Mouse (Mus musculus) heart, embryonic 12.5 days (tissue): ENCODE data around the gene Ceacam18. TPM values are rescaled to one million over a fixed set of nuclear protein-coding genes. Genes with fewer than 3 reads are reported as not detected.

Experiments
- ATAC-seq: fragments of 200-750 bp; cut with Nextera tagmentation; 2 replicates; pipeline ENCODE4 v1.8.0; 2017; ENCODE audit warnings: moderate TSS enrichment, moderate library complexity; ENCODE audit not compliant: insufficient number of reproducible peaks, low FRiP score
- H3K27ac ChIP-seq: fragments of 300-500 bp; sonication (generic); 2 replicates; pipeline ENCODE4 v1.5.1; 2016; ENCODE audit warnings: mild to moderate bottlenecking, moderate library complexity; ENCODE audit not compliant: poor library complexity, severe bottlenecking
- H3K27me3 ChIP-seq: fragments of 300-500 bp; sonication (generic); replicated peaks from 2 replicates; pipeline ENCODE4 v1.6.1; 2016; ENCODE audit warnings: mild to moderate bottlenecking, moderate library complexity
- H3K36me3 ChIP-seq: fragments of 300-500 bp; sonication (generic); 2 replicates; pipeline ENCODE4 v1.6.1; 2016; ENCODE audit warnings: mild to moderate bottlenecking, moderate library complexity
- H3K4me1 ChIP-seq: fragments of 300-500 bp; sonication (generic); replicated peaks from 2 replicates; pipeline ENCODE4 v1.6.1; 2016; ENCODE audit warnings: mild to moderate bottlenecking
- H3K4me2 ChIP-seq: fragments of 300-500 bp; sonication (generic); 2 replicates; pipeline ENCODE4 v1.6.1; 2016; ENCODE audit warnings: mild to moderate bottlenecking, moderate library complexity
- H3K4me3 ChIP-seq: fragments of 300-500 bp; sonication (generic); 2 replicates; pipeline ENCODE4 v1.5.1; 2016; ENCODE audit warnings: mild to moderate bottlenecking
- H3K9ac ChIP-seq: fragments of 300-500 bp; sonication (generic); 2 replicates; pipeline ENCODE4 v1.6.1; 2016; ENCODE audit warnings: mild to moderate bottlenecking, moderate library complexity
- H3K9me3 ChIP-seq: fragments of 300-500 bp; sonication (generic); replicated peaks from 2 replicates; pipeline ENCODE4 v1.6.1; 2016; ENCODE audit warnings: mild to moderate bottlenecking, moderate library complexity
- WGBS: fragments of 180-500 bp; shearing (Covaris S2); methylation state at CpG from one replicate; pipeline ENCODE4 v1.1.7; 2016; 5-methylcytosine and 5-hydroxymethylcytosine counted together
- polyA plus RNA-seq: library from polyadenylated mRNA; unstranded; fragments of >200 nt; fragmentation: Nextera tagmentation; extraction: Ambion mirVana; gene quantifications from 2 replicates; pipeline ENCODE4 v1.2.1, GENCODE M21; 2016

Ceacam18 gene
- polyA plus RNA-seq, result not detected in 2 replicates

GRCm38 (mm10) chr7:43634500-43634899 is at the start of gene Ceacam18:
Ceacam18 (plus strand) TSS chr7:43634707.
- H3K9me3 ChIP-seq, result no peaks in the 10 kb centered on the region
- no peaks in the 10 kb centered on the region for H3K4me1 ChIP-seq
- no peak for ATAC-seq
- H3K9ac ChIP-seq, result no peak within 1 kb of the TSS
- H3K36me3 ChIP-seq, result no peaks in the 10 kb centered on the region
- no peaks in the 10 kb centered on the region for H3K27me3 ChIP-seq
- no peak within 1 kb of the TSS for H3K4me3 ChIP-seq
- H3K27ac ChIP-seq, result no peak within 1 kb of the TSS
- no peak within 1 kb of the TSS for H3K4me2 ChIP-seq
- 48% methylated on average over 6 of the region's 6 CpGs for WGBS

- Histone ChIP-seq H3K36me3 (peaks cover 58% of the 10 kb centered on the region), H3K9me3 (no peaks in the 10 kb centered on the region), H3K27ac (no peak overlapping the region), H3K4me1 (peaks cover 18% of the 10 kb centered on the region), H3K4me2 (no peak overlapping the region), H3K9ac (no peak overlapping the region), H3K27me3 (no peaks in the 10 kb centered on the region), H3K4me3 (no peak overlapping the region)
- WGBS, result 86% methylated on average over 5 of the region's 5 CpGs
- no peak for ATAC-seq
Observed at GRCm38 (mm10) chr7:43584790-43585189, 49.7 kb upstream of the Ceacam18 start.

- no peak overlapping the region for H3K9ac ChIP-seq
- peaks cover 6% of the 10 kb centered on the region for H3K4me1 ChIP-seq
- no peak overlapping the region for H3K27ac ChIP-seq
- no peaks in the 10 kb centered on the region for H3K9me3 ChIP-seq
- H3K4me3 ChIP-seq, result no peak overlapping the region
- H3K36me3 ChIP-seq, result no peaks in the 10 kb centered on the region
- no peak for ATAC-seq
- no peaks in the 10 kb centered on the region for H3K27me3 ChIP-seq
- H3K4me2 ChIP-seq, result no peak overlapping the region
- 27% methylated on average over 5 of the region's 5 CpGs for WGBS
Observed at GRCm38 (mm10) chr7:43601884-43602283, 32.6 kb upstream of the Ceacam18 start.

GRCm38 (mm10) chr7:43606896-43607742 is 27.4 kb upstream of the Ceacam18 start, which contains the start of gene Zfp819:
Zfp819 (plus strand) TSS chr7:43607169.
- Histone ChIP-seq H3K4me1 (peaks cover 9% of the 10 kb centered on the region), H3K27ac (no peak within 1 kb of the TSS), H3K36me3 (no peaks in the 10 kb centered on the region), H3K9ac (no peak within 1 kb of the TSS; the same call in 1 of the 2 replicates), H3K9me3 (no peaks in the 10 kb centered on the region), H3K4me2 (peak within 1 kb of the TSS; percentile 71), H3K4me3 (peak within 1 kb of the TSS; percentile 43), H3K27me3 (0 out of 2 replicates have a peak, but pooled peaks cover 5% of the 10 kb centered on the region)
- WGBS, result 13% methylated on average over 41 of the region's 41 CpGs
- ATAC-seq, result peak; percentile 68; the same call in 1 of the 2 replicates

- Histone ChIP-seq H3K4me2 (0 out of 2 replicates have a peak overlapping the region, but pooled peaks have one; percentile 71), H3K36me3 (no peaks in the 10 kb centered on the region), H3K9me3 (no peaks in the 10 kb centered on the region), H3K4me3 (no peak overlapping the region), H3K4me1 (peaks cover 4% of the 10 kb centered on the region; the same call in 1 of the 2 replicates), H3K27me3 (0 out of 2 replicates have a peak, but pooled peaks cover 5% of the 10 kb centered on the region), H3K9ac (no peak overlapping the region), H3K27ac (no peak overlapping the region)
- ATAC-seq, result no peak
- 37% methylated on average over 5 of the region's 5 CpGs for WGBS
Observed at GRCm38 (mm10) chr7:43607743-43608287, 26.7 kb upstream of the Ceacam18 start.

GRCm38 (mm10) chr7:43608316-43608824 is 26.1 kb upstream of the Ceacam18 start:
- no peak for ATAC-seq
- H3K27me3 ChIP-seq, result 0 out of 2 replicates have a peak, but pooled peaks cover 5% of the 10 kb centered on the region
- H3K4me1 ChIP-seq, result peaks cover 4% of the 10 kb centered on the region; the same call in 1 of the 2 replicates
- H3K4me3 ChIP-seq, result no peak overlapping the region
- H3K4me2 ChIP-seq, result no peak overlapping the region
- H3K27ac ChIP-seq, result no peak overlapping the region
- WGBS, result 64% methylated on average over 7 of the region's 7 CpGs
- no peaks in the 10 kb centered on the region for H3K9me3 ChIP-seq
- H3K36me3 ChIP-seq, result no peaks in the 10 kb centered on the region
- H3K9ac ChIP-seq, result no peak overlapping the region

GRCm38 (mm10) chr7:43613816-43614551 is 20.5 kb upstream of the Ceacam18 start:
- no peak overlapping the region for H3K27ac ChIP-seq
- no peaks in the 10 kb centered on the region for H3K4me1 ChIP-seq
- no peak overlapping the region for H3K4me3 ChIP-seq
- no peak overlapping the region for H3K9ac ChIP-seq
- ATAC-seq, result no peak
- no peak overlapping the region for H3K4me2 ChIP-seq
- H3K36me3 ChIP-seq, result no peaks in the 10 kb centered on the region
- WGBS, result 84% methylated on average over 14 of the region's 14 CpGs
- no peaks in the 10 kb centered on the region for H3K9me3 ChIP-seq
- H3K27me3 ChIP-seq, result no peaks in the 10 kb centered on the region

- Histone ChIP-seq H3K9ac (no peak overlapping the region), H3K27ac (no peak overlapping the region), H3K27me3 (no peaks in the 10 kb centered on the region; the same call in 1 of the 2 replicates), H3K4me3 (no peak overlapping the region), H3K36me3 (no peaks in the 10 kb centered on the region), H3K4me1 (no peaks in the 10 kb centered on the region), H3K9me3 (no peaks in the 10 kb centered on the region), H3K4me2 (no peak overlapping the region)
- ATAC-seq, result no peak
- 66% methylated on average over 7 of the region's 7 CpGs for WGBS
Observed at GRCm38 (mm10) chr7:43622927-43623326, 11.6 kb upstream of the Ceacam18 start.

GRCm38 (mm10) chr7:43623819-43624218 is 10.7 kb upstream of the Ceacam18 start:
- no peaks in the 10 kb centered on the region for H3K9me3 ChIP-seq
- H3K36me3 ChIP-seq, result no peaks in the 10 kb centered on the region
- no peaks in the 10 kb centered on the region; the same call in 1 of the 2 replicates for H3K27me3 ChIP-seq
- H3K27ac ChIP-seq, result no peak overlapping the region
- no peak for ATAC-seq
- H3K4me3 ChIP-seq, result no peak overlapping the region
- 16% methylated on average over 10 of the region's 10 CpGs for WGBS
- no peak overlapping the region for H3K4me2 ChIP-seq
- no peak overlapping the region for H3K9ac ChIP-seq
- H3K4me1 ChIP-seq, result no peaks in the 10 kb centered on the region

GRCm38 (mm10) chr7:43625065-43625464 is 9.4 kb upstream of the Ceacam18 start:
- H3K4me2 ChIP-seq, result no peak overlapping the region
- no peaks in the 10 kb centered on the region for H3K9me3 ChIP-seq
- no peaks in the 10 kb centered on the region for H3K36me3 ChIP-seq
- no peaks in the 10 kb centered on the region; the same call in 1 of the 2 replicates for H3K27me3 ChIP-seq
- no peaks in the 10 kb centered on the region for H3K4me1 ChIP-seq
- no peak overlapping the region for H3K27ac ChIP-seq
- 59% methylated on average over 3 of the region's 3 CpGs for WGBS
- ATAC-seq, result no peak
- H3K4me3 ChIP-seq, result no peak overlapping the region
- no peak overlapping the region for H3K9ac ChIP-seq
